Mouse (Mus musculus) CH12.LX (cell line): ENCODE data around the gene Cldnd1.

ENCODE experiments used
- BHLHE40 ChIP-seq: IDR thresholded peaks from 2 replicates; pipeline ENCODE4 v1.6.1; 2011; ENCODE audit warnings: mild to moderate bottlenecking, low read depth, low read length, improper control_type of control experiment
- CTCF ChIP-seq, 2 experiments: IDR thresholded peaks in 1 of 2; conservative IDR thresholded peaks in 1 of 2; 2 replicates each; pipeline ENCODE4 v1.5.1; 2011 to 2012; ENCODE audit warnings: low read depth in 2 of 2, low read length in 2 of 2, improper control_type of control experiment in 1 of 2, inconsistent platforms in 1 of 2, mild to moderate bottlenecking in 1 of 2, moderate library complexity in 1 of 2
- E2F4 ChIP-seq: IDR thresholded peaks from 2 replicates; pipeline ENCODE4 v1.6.1; 2011; ENCODE audit warnings: low read depth, low read length, improper control_type of control experiment; ENCODE audit not compliant: insufficient replicate concordance
- ELF1 ChIP-seq: IDR thresholded peaks from 2 replicates; pipeline ENCODE4 v1.6.1; 2014; ENCODE audit warnings: low read depth, mild to moderate bottlenecking, inconsistent platforms, low read length, improper control_type of control experiment
- EP300 ChIP-seq: IDR thresholded peaks from 2 replicates; pipeline ENCODE4 v1.6.1; 2011; ENCODE audit warnings: low read length, improper control_type of control experiment
- HCFC1 ChIP-seq: IDR thresholded peaks from 2 replicates; pipeline ENCODE4 v1.6.1; 2012; ENCODE audit warnings: low read depth, mild to moderate bottlenecking, inconsistent platforms, low read length, improper control_type of control experiment
- JUN ChIP-seq: IDR thresholded peaks from 2 replicates; pipeline ENCODE4 v1.6.1; 2011; ENCODE audit warnings: low read depth, mild to moderate bottlenecking, low read length, improper control_type of control experiment, moderate library complexity; ENCODE audit not compliant: insufficient read depth
- POLR2A ChIP-seq: IDR thresholded peaks from 2 replicates; pipeline ENCODE4 v1.6.1; 2011; ENCODE audit warnings: low read depth, mild to moderate bottlenecking, improper control_type of control experiment, low read length
- SMC3 ChIP-seq: IDR thresholded peaks from 2 replicates; pipeline ENCODE4 v1.6.1; 2011; ENCODE audit warnings: low read depth, low read length, improper control_type of control experiment
- ZKSCAN1 ChIP-seq: IDR thresholded peaks from 2 replicates; pipeline ENCODE4 v1.6.1; 2012; ENCODE audit warnings: low read depth, inconsistent platforms, low read length, improper control_type of control experiment, borderline replicate concordance

- TF ChIP-seq POLR2A (peak; percentile 63), CTCF (conservative IDR thresholded peaks at IDR 0.05 in 1 of 2, IDR thresholded peaks at IDR 0.05 in 1 of 2; ENCODE audit: low read depth in 2 of 2, low read length in 2 of 2) (no peak), ELF1 (no peak), JUN (no peak; the same call in 1 of the 2 replicates), HCFC1 (peak; percentile 56; the same call in 1 of the 2 replicates), BHLHE40 (peak; percentile 89), E2F4 (no peak), ZKSCAN1 (no peak), SMC3 (peak; percentile 10; the same call in 1 of the 2 replicates), EP300 (peak; percentile 85)
These were observed 37.4 kb upstream of the Cldnd1 start for GRCm38 (mm10) chr16:58690322-58690732.
